Mouse (Mus musculus): ENCODE results near the gene Slc22a23. TPM values are rescaled to one million over a fixed set of nuclear protein-coding genes. Genes with fewer than 3 reads are reported as not detected.
"Not testable (repeated sequence)": the region's sequence is repeated elsewhere in the genome, so short reads cannot be mapped to it uniquely, and the experiment has no call there.

Slc22a23 gene
- polyA plus RNA-seq (2015; fragmentation: Nextera tagmentation; extraction: Ambion mirVana) = 6.2 and 7.7 TPM in 2 replicates

DNA sequence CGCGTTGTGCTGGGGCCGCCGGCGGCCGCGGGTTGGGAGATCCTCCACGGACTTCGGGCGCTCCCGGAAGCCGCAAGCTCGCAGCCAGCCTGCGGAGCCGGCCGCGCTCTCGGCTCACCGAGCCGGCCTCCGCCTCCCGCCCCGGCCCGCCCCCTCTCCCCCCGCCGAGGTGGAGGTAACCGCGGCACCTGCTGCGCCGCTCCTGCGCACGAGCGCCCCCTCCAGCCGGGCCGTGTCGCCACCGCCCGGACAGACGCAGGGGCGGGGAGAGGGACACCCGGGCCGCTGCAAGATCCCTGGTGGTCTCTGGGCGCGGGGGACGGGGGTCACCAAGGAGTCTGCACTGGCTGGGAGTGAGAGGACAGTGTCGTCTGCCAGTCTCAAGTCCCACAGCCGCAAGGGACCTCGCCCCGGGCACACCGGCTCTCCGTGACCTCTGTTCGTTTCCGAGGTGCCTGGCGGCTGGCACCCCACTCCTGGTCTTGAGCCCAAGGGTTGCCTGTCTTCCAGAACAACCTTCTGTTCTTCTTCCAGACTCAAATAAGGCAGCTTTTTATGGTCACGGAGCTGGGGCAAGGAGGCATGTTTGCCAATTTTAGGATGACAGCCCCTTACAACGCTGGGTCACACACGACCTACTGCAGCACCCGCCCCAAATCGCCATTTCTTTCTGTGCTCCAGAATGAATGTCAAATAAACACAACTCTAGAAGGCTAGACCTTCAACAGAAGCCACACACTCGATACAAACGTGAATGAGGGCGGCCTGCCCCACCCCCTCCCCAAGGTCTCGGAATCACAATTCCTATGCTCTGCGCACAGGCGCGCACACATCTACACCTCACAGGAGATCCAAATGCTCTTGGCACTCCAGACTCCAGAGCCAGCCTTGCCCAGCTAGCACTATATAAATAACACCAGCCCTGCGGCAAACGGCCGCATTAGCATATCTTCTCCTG lies at the start of gene Slc22a23:
Gene Slc22a23 (minus strand): TSS at position 55 of the 958 bp plus-strand sequence.
- Histone ChIP-seq H3K27me3 (no peaks in the 10 kb centered on the region), H3K4me2 (peak within 1 kb of the TSS; percentile 81), H3K36me3 (peaks cover 15% of the 10 kb centered on the region), H3K9me3 (replicated peaks) (no peaks in the 10 kb centered on the region), H3K4me3 (replicated peaks) (peak within 1 kb of the TSS; percentile 97), H3K27ac (peak within 1 kb of the TSS; percentile 96), H3K4me1 (replicated peaks) (peaks cover 63% of the 10 kb centered on the region), H3K9ac (peak within 1 kb of the TSS; percentile 100)
- DNase-seq (peak; percentile 81), ATAC-seq (ENCODE audit: low read depth) (peak; percentile 69)
- WGBS (ENCODE audit: insufficient replicate concordance) = 2% methylated on average over 64 of the region's 69 CpGs

DNA sequence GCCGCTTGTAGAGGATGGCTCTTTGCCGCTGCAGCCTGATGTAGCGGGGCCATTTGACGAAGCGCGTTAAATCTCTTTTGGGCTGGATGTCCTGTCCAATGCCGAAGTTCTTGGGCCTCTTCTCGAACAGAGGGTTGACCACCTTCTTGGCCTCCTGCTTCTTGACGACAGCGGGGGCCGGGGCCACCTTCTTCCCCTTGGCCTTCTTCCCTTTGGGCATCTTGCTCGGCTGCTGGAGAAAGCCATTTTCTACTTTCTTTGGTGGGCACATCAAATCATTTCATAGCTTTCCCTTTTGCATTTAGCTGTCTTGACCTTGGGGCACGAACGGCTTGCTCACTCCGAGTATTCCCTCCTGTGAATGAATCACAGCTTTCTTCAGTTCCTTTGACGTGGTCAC lies 49.3 kb upstream of the Slc22a23 start:
- H3K36me3 ChIP-seq; DNase-seq; H3K9ac ChIP-seq; H3K27ac ChIP-seq; H3K4me2 ChIP-seq; H3K4me3 ChIP-seq (replicated peaks); H3K27me3 ChIP-seq; ATAC-seq (ENCODE audit: low read depth); H3K9me3 ChIP-seq (replicated peaks): not testable (repeated sequence)
- peaks cover 16% of the 10 kb centered on the region for H3K4me1 ChIP-seq (replicated peaks)
- WGBS (ENCODE audit: insufficient replicate concordance) = 67% methylated on average over 16 of the region's 16 CpGs

DNA sequence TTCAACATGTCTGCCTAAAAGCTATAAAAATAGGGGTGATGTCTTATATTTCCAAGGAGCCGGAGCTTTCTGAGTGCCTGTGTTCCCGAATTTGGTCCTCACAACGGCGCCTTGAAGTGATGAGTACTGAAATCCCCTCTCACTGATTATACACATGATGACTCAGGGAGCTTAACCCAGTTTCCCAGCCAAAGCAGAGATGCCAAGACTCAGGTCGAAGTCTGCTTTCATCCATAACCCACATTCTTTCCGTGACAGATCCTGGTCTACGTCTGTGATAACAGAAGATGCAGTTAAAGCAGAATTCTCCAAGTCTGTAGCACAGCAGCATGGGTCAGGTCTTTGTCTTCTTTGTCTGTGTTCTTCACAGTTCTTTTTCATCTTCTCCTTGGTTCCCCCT lies 47.4 kb upstream of the Slc22a23 start:
- ATAC-seq (ENCODE audit: low read depth) (no peak), DNase-seq (no peak)
- H3K4me3 ChIP-seq (replicated peaks) = no peak overlapping the region
- H3K9ac ChIP-seq = no peak overlapping the region
- H3K27ac ChIP-seq = no peak overlapping the region
- WGBS (ENCODE audit: insufficient replicate concordance) = 68% methylated on average over 7 of the region's 7 CpGs
- H3K4me2 ChIP-seq = no peak overlapping the region
- no peaks in the 10 kb centered on the region for H3K27me3 ChIP-seq
- H3K9me3 ChIP-seq (replicated peaks) = no peaks in the 10 kb centered on the region
- no peaks in the 10 kb centered on the region for H3K4me1 ChIP-seq (replicated peaks)
- no peaks in the 10 kb centered on the region for H3K36me3 ChIP-seq

DNA sequence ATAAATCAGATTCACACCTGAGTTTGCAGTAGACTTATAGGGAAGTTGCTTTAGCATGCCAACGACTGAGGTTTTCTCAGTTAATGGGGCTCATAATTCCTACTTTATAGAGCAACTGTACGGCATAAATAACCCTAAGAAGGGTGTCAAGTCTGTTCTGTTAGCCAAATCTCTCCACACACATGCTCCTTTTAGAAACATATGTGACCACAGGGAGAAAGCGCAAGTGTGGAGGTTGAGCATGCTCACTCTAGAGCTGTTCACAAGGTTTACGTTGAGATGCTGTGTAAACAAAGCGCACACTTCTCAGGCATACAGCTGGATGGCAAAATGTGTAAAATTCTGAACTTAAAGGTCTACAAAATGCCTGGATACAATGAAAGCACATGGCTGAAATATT lies 43.2 kb upstream of the Slc22a23 start:
- Histone ChIP-seq H3K9me3 (replicated peaks) (no peaks in the 10 kb centered on the region), H3K4me1 (replicated peaks) (no peaks in the 10 kb centered on the region), H3K27ac (no peak overlapping the region), H3K36me3 (no peaks in the 10 kb centered on the region), H3K4me3 (replicated peaks) (no peak overlapping the region), H3K9ac (no peak overlapping the region), H3K27me3 (no peaks in the 10 kb centered on the region), H3K4me2 (no peak overlapping the region)
- ATAC-seq (ENCODE audit: low read depth) = no peak
- WGBS (ENCODE audit: insufficient replicate concordance) = 75% methylated on average over 5 of the region's 5 CpGs
- DNase-seq = no peak

DNA sequence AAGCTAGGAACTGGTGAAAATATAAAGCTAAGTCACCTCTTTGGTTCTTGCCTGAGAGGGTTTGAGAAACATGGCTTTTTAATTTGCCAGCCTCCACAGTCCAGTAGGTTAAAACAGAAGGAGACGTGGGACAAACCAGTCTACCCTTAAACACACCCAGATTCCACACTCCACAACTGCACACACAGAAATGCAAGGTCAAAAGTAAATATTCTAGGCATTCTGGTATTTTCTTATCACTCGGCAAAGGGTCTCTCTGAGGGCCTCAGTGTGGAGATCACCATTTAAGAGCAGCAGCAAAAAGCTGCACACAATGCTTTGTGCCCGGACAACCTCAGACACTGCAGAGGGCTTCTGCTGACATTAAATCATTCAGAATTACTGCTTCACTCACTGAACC lies 38.4 kb upstream of the Slc22a23 start:
- Histone ChIP-seq H3K9ac (no peak overlapping the region), H3K9me3 (replicated peaks) (no peaks in the 10 kb centered on the region), H3K4me2 (no peak overlapping the region), H3K4me1 (replicated peaks) (no peaks in the 10 kb centered on the region), H3K36me3 (no peaks in the 10 kb centered on the region), H3K27me3 (no peaks in the 10 kb centered on the region; the same call in 1 of the 2 replicates), H3K27ac (no peak overlapping the region), H3K4me3 (replicated peaks) (no peak overlapping the region)
- no peak for DNase-seq
- 64% methylated on average over 3 of the region's 3 CpGs for WGBS (ENCODE audit: insufficient replicate concordance)
- ATAC-seq (ENCODE audit: low read depth) = no peak

DNA sequence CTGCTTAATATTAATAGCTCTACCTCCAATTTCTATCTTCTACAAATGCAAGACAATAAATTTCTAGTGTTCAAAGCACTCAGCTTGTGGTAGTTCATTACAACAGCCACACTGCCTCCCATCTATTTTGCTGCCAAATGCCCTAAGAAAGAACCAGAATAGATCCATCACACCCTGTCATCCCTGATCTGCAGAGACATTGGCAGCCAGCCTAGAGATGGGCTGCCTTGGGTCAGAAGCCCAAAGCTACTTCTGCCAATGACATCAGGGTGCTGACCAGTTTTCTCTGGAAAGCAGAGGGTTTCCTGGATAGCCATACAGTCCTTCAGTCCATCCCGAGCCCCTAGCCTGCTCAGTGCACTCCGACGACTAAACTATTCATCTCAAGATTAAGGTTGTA lies 33.9 kb upstream of the Slc22a23 start:
- Histone ChIP-seq H3K4me3 (replicated peaks) (no peak overlapping the region), H3K36me3 (no peaks in the 10 kb centered on the region), H3K9me3 (replicated peaks) (no peaks in the 10 kb centered on the region), H3K27me3 (peaks cover 2% of the 10 kb centered on the region; the same call in 1 of the 2 replicates), H3K4me2 (no peak overlapping the region), H3K27ac (no peak overlapping the region), H3K9ac (no peak overlapping the region), H3K4me1 (replicated peaks) (no peaks in the 10 kb centered on the region)
- no peak for ATAC-seq (ENCODE audit: low read depth)
- no peak for DNase-seq
- WGBS (ENCODE audit: insufficient replicate concordance) = 73% methylated on average over 3 of the region's 3 CpGs

DNA sequence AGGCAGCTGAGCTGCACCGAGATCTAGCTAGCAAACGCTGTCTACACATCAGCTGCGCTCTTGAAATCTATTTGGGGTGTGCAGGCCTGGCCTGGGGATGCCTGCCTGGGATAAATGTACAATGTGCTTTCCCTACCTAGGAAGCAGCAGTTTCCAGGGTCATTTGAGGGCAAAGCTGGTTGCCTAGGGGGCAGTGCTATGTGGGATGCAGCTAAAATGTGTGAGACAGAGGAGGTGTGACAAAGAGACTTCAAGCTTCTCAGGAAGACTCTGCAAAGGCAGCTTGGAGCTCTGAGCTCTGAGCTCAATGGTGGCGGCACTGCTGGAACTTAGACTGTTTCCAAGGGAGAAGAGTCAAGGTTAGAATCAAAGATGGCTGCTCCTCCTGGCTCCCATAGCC lies 30.2 kb upstream of the Slc22a23 start:
- Histone ChIP-seq H3K9ac (no peak overlapping the region), H3K9me3 (replicated peaks) (no peaks in the 10 kb centered on the region), H3K4me1 (replicated peaks) (no peaks in the 10 kb centered on the region), H3K27me3 (peaks cover 2% of the 10 kb centered on the region; the same call in 1 of the 2 replicates), H3K36me3 (no peaks in the 10 kb centered on the region), H3K4me2 (no peak overlapping the region), H3K4me3 (replicated peaks) (no peak overlapping the region), H3K27ac (no peak overlapping the region)
- ATAC-seq (ENCODE audit: low read depth) (no peak), DNase-seq (no peak)
- WGBS (ENCODE audit: insufficient replicate concordance) = 74% methylated on average over 4 of the region's 4 CpGs

DNA sequence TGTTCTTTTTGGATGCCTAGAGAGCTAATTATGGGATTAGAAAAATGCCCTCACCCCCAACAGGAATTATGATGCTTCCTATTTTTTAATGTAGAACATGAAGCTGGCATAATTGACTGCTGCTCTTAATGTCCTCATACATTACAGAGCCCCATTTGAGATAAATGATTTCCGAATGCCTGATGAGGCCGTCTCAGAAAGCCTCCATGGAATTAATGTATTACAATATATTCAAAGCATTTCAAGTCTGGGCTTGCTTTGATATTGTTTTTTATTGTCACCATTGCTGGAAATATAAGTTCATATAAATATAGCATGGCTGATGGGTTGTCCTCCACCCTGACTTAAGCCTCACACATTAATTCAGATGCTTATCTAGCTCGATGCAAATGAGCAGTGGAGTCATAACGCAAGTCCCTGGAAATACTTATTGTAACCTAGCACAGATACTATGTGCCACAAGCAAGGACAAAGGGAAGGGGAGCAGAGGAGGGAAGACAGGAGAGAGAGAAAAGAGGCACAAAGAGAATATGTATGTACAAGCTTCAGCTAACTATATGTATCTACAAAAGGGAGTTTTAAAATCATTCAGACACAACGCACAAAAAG lies 28.0 kb upstream of the Slc22a23 start:
- Histone ChIP-seq H3K36me3 (no peaks in the 10 kb centered on the region), H3K27me3 (0 out of 2 replicates have a peak, but pooled peaks cover 2% of the 10 kb centered on the region), H3K27ac (no peak overlapping the region), H3K4me3 (replicated peaks) (no peak overlapping the region), H3K9me3 (replicated peaks) (no peaks in the 10 kb centered on the region), H3K4me1 (replicated peaks) (no peaks in the 10 kb centered on the region), H3K9ac (no peak overlapping the region), H3K4me2 (no peak overlapping the region)
- DNase-seq = no peak
- no peak for ATAC-seq (ENCODE audit: low read depth)
- 83% methylated on average over 5 of the region's 5 CpGs for WGBS (ENCODE audit: insufficient replicate concordance)

DNA sequence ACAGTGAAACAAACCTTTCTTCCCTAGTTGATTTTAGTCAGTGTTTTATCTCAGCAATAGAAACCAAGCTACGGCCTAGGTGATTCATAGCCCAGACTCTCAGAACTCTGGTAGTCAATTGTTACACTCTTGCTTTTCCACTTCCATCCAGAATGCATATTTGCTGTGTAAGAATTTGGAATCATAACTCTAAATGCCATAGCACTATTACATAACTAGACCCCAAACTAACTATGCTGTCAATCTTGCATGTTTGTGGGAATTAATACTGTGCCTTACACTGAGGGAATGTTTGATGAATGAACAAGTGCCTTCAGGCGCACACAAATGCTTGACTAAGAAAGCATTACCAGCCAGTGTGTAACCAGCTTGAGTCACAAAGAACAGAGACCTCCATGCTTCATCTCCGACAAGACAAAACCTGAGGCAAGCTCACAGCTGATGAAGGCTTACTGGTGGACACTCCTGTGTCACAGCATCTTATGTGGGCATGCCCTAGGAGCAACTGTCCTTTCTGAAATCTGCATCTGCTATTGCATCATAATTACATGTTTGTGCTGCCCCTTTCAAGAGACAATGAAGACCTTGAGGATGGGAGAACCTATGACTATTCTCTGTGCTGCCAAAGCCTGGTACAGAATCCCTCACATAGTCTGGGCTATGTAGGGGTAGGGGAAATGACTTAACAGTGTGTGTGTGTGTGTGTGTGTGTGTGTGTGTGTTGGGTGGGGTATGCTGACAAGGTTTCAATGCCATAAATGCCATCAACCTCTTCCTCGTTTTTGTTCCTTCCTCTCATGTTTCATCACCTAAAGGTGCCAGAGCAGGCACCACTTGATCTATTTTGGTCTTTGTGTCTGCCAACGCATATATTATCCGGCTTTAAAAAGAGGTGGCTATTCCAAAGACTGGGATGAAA lies 27.2 kb upstream of the Slc22a23 start:
- Histone ChIP-seq H3K4me3 (replicated peaks) (no peak overlapping the region), H3K27ac (no peak overlapping the region), H3K4me1 (replicated peaks) (no peaks in the 10 kb centered on the region), H3K9me3 (replicated peaks) (no peaks in the 10 kb centered on the region), H3K36me3 (no peaks in the 10 kb centered on the region), H3K9ac (no peak overlapping the region), H3K27me3 (0 out of 2 replicates have a peak, but pooled peaks cover 2% of the 10 kb centered on the region), H3K4me2 (no peak overlapping the region)
- 63% methylated on average over 6 of the region's 6 CpGs for WGBS (ENCODE audit: insufficient replicate concordance)
- ATAC-seq (ENCODE audit: low read depth) (no peak), DNase-seq (no peak)

DNA sequence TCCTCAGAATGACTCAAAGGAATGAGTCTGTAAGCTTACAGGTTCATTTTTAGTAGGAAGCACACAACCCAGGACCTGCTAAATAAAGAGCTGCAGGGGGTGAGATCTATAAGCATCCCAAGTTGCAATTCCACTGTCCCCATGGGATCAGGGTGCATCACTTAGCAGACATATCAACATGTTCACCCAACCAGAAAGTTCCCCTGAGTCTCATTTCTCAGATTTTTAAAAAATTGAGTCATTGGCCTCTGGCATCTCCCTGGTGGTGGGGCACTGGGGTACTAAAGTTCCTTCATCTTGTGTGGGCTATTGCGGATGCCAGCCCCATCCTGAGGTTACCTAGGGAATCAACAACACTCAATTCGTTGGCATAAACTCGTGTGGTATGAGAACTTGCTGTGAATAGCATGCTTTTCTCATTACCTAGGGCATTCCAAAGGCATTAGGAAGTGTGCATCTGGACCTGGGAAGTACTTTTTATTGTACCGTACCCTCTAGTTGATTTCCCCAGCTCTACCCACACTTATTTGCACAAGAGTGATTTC lies 25.4 kb upstream of the Slc22a23 start:
- Histone ChIP-seq H3K27me3 (no peaks in the 10 kb centered on the region), H3K4me3 (replicated peaks) (no peak overlapping the region), H3K9me3 (replicated peaks) (no peaks in the 10 kb centered on the region), H3K36me3 (no peaks in the 10 kb centered on the region), H3K27ac (no peak overlapping the region), H3K4me1 (replicated peaks) (0 out of 2 replicates have a peak, but pooled peaks cover 3% of the 10 kb centered on the region), H3K4me2 (no peak overlapping the region), H3K9ac (no peak overlapping the region)
- DNase-seq (no peak), ATAC-seq (ENCODE audit: low read depth) (no peak)
- WGBS (ENCODE audit: insufficient replicate concordance) = 77% methylated on average over 4 of the region's 4 CpGs
